Mouse (Mus musculus) G1E (cell line): ENCODE data around the gene Map4k3. TPM values are rescaled to one million over a fixed set of nuclear protein-coding genes. Genes with fewer than 3 reads are reported as not detected.

ENCODE experiments used
- ATAC-seq: 2 replicates; pipeline ENCODE4 v1.8.0; 2016; ENCODE audit warnings: mild to moderate bottlenecking; ENCODE audit not compliant: insufficient number of reproducible peaks, poor library complexity, low FRiP score, severe bottlenecking; ENCODE audit errors: extremely low read depth
- DNase-seq: peaks from one replicate; pipeline ENCODE4 v3.0.0; 2012; ENCODE audit warnings: low spot score
- H3K27me3 ChIP-seq: 2 replicates; pipeline ENCODE4 v1.6.1; 2012; ENCODE audit warnings: mild to moderate bottlenecking, low read length, inconsistent platforms; ENCODE audit not compliant: insufficient read depth
- H3K36me3 ChIP-seq: replicated peaks from 2 replicates; pipeline ENCODE3; 2012; ENCODE audit warnings: mild to moderate bottlenecking, inconsistent platforms
- H3K4me1 ChIP-seq: 2 replicates; pipeline ENCODE4 v1.6.1; 2012; ENCODE audit warnings: low read depth, low read length, inconsistent platforms, mixed read lengths; ENCODE audit not compliant: insufficient read depth
- H3K4me3 ChIP-seq: 2 replicates; pipeline ENCODE4 v1.5.1; 2012; ENCODE audit warnings: low read depth, mild to moderate bottlenecking, inconsistent platforms, low read length, moderate library complexity, mixed read lengths
- H3K9me3 ChIP-seq: replicated peaks from 2 replicates; pipeline ENCODE4 v1.6.1; 2012; ENCODE audit warnings: inconsistent platforms
- CTCF ChIP-seq: IDR thresholded peaks from 2 replicates; pipeline ENCODE4 v1.5.1; 2012; ENCODE audit warnings: low read depth, low read length, inconsistent platforms, mixed read lengths
- GATA1 ChIP-seq: IDR thresholded peaks from 2 replicates; pipeline ENCODE4 v1.6.1; 2012; ENCODE audit warnings: borderline replicate concordance, low read length, inconsistent platforms, mixed read lengths
- GATA2 ChIP-seq: IDR thresholded peaks from 2 replicates; pipeline ENCODE4 v1.6.1; 2012; ENCODE audit warnings: low read depth, low read length, inconsistent platforms, borderline replicate concordance
- POLR2AphosphoS5 ChIP-seq: IDR thresholded peaks from 2 replicates; pipeline ENCODE4 v1.6.1; 2012; ENCODE audit warnings: low read depth, low read length, inconsistent platforms; ENCODE audit not compliant: insufficient replicate concordance
- TAL1 ChIP-seq: conservative IDR thresholded peaks from 2 replicates; pipeline ENCODE4 v1.6.1; 2012; ENCODE audit warnings: low read depth, low read length, inconsistent platforms, mixed read lengths
- polyA plus RNA-seq: library from polyadenylated mRNA; stranded (reverse); fragments of >175 nt; gene quantifications from 2 replicates; pipeline ENCODE4 v1.2.3, GENCODE M21; 2012
- total RNA-seq, 2 experiments: library from RNA; stranded (forward) in 1 of 2; stranded (reverse) in 1 of 2; fragments of 200-1000 nt in 1 of 2; fragments of >200 nt in 1 of 2; fragmentation: Nextera tagmentation in 1 of 2; gene quantifications; 2 replicates each; pipeline ENCODE4 v1.2.3; 2014 to 2017

Gene Map4k3
- total and polyA plus RNA-seq, 3 experiments, result 0.22 to 0.30 TPM; not detected in 1

- no peak for ATAC-seq
- Histone ChIP-seq H3K4me3 (no peak overlapping the region), H3K27me3 (no peaks in the 10 kb centered on the region), H3K4me1 (no peaks in the 10 kb centered on the region), H3K36me3 (no peaks in the 10 kb centered on the region), H3K9me3 (peaks cover 20% of the 10 kb centered on the region)
- DNase-seq, result no peak
- TF ChIP-seq POLR2AphosphoS5 (no peak), TAL1 (no peak), GATA1 (no peak), GATA2 (no peak), CTCF (no peak)
Observed at GRCm38 (mm10) chr17:80688701-80689100, 39.6 kb downstream of the Map4k3 start.

DNA sequence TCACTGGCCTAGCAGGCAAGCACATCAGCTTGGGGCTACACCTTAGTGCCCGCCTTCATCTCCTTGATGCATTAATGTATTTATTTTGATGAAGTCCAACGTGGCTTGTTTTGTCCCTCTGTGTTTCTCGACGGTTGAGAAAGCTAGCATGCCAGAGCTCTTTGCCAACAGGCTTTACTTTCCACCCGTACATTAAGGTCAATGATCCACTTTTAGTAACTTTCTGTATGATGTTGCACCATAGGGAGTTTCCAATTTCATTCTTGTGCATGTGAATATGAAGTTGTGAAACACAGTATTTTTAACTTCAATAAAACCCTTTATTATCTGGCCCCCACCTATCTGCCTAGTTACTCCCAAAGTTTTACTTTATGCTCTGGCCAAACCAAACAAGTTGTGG, 42.2 kb downstream of the Map4k3 start:
- no peaks in the 10 kb centered on the region for H3K4me1 ChIP-seq
- DNase-seq (no peak), ATAC-seq (no peak)
- no peak for TF ChIP-seq CTCF
- no peak for TF ChIP-seq GATA2
- TF ChIP-seq POLR2AphosphoS5, result no peak
- TF ChIP-seq GATA1, result no peak
- TF ChIP-seq TAL1, result no peak
- peaks cover 13% of the 10 kb centered on the region for H3K9me3 ChIP-seq
- H3K27me3 ChIP-seq, result no peaks in the 10 kb centered on the region
- no peaks in the 10 kb centered on the region for H3K36me3 ChIP-seq
- no peak overlapping the region for H3K4me3 ChIP-seq

DNA sequence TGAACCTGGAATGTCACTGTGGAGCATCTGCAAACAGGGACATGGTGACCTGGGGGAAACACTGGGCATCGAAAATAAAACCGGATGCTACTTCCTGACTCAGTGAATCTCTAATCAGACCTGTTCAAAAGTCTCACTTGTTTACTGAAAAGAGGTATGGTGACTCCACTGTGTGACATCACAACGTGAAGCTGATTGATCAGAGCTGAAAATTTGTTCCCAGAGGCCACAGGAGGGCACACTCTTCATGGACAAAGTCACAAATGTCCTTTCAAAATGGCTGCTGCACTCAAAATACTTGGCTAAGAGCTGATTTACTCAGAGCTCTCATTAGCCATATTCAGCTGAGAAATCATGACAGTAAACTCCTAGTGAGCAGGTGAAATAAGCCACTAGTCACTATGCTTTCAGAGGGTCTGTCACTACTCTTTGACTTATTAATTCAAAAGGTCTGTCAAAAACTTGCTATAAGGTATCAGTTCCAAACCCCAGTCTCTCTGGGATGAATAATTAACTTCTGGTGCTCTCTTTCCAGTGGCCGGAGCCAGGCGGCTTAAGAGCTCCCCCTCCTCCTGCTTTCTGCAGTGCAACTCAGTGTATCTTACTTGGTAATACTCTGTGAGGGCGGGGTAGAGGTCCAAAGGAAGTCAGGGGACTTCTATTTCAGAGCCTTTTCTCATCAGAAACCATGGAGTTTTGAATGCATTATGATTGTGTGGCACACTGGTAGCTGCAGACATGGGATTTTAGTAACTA, 44.3 kb downstream of the Map4k3 start:
- Histone ChIP-seq H3K27me3 (no peaks in the 10 kb centered on the region), H3K9me3 (peaks cover 13% of the 10 kb centered on the region), H3K4me1 (no peaks in the 10 kb centered on the region), H3K36me3 (no peaks in the 10 kb centered on the region), H3K4me3 (no peak overlapping the region)
- ATAC-seq (no peak), DNase-seq (no peak)
- TF ChIP-seq GATA2 (no peak), CTCF (no peak), POLR2AphosphoS5 (no peak), TAL1 (no peak), GATA1 (no peak)

GRCm38 (mm10) chr17:80683041-80683440, 45.2 kb downstream of the Map4k3 start:
- no peak for DNase-seq
- Histone ChIP-seq H3K27me3 (no peaks in the 10 kb centered on the region), H3K9me3 (peaks cover 15% of the 10 kb centered on the region), H3K4me3 (no peak overlapping the region), H3K4me1 (no peaks in the 10 kb centered on the region), H3K36me3 (no peaks in the 10 kb centered on the region)
- ATAC-seq, result no peak
- TF ChIP-seq GATA1, result no peak

GRCm38 (mm10) chr17:80678190-80678589, 50.1 kb downstream of the Map4k3 start:
- Histone ChIP-seq H3K4me3 (no peak overlapping the region), H3K9me3 (peaks cover 11% of the 10 kb centered on the region), H3K36me3 (no peaks in the 10 kb centered on the region), H3K4me1 (no peaks in the 10 kb centered on the region), H3K27me3 (no peaks in the 10 kb centered on the region)
- no peak for TF ChIP-seq GATA1
- no peak for TF ChIP-seq TAL1
- TF ChIP-seq CTCF, result no peak
- TF ChIP-seq POLR2AphosphoS5, result no peak
- TF ChIP-seq GATA2, result no peak
- ATAC-seq, result no peak
- DNase-seq, result no peak

DNA sequence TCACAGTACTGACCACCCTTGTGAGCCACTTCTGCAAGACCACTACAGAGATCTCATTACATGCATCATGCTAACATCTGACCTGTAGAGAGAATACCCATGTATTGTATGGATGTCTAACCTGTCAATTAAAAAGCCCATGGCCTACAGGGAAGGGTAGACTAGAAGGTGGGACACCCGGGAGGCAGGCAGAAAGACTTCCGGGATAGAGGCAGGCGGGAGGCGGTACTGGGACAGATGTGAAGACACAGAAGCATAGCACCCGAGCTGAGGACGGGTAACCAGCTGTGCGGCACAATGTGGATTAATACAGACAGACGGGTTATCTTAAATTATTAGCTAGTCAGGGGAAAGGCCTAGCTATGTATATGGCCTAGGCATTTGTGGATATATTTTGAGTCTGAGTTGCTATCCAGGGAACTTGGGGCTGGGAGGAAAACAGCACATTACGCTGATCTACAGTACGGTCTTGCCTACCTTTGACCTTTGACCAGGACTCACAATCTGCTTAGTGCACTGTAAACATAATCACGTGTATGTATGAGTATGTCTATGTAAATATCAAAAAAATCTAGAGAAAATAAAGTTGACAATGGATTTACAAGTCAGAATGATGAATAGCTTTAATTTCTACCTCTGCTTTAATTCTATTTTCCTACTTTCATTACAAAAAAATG, 51.3 kb downstream of the Map4k3 start:
- DNase-seq (no peak), ATAC-seq (no peak)
- Histone ChIP-seq H3K27me3 (no peaks in the 10 kb centered on the region), H3K4me1 (no peaks in the 10 kb centered on the region), H3K4me3 (no peak overlapping the region), H3K9me3 (peaks cover 8% of the 10 kb centered on the region), H3K36me3 (no peaks in the 10 kb centered on the region)
- TF ChIP-seq GATA1 (no peak), POLR2AphosphoS5 (no peak), GATA2 (no peak), CTCF (no peak), TAL1 (no peak)
